In the genomic region with DNA sequence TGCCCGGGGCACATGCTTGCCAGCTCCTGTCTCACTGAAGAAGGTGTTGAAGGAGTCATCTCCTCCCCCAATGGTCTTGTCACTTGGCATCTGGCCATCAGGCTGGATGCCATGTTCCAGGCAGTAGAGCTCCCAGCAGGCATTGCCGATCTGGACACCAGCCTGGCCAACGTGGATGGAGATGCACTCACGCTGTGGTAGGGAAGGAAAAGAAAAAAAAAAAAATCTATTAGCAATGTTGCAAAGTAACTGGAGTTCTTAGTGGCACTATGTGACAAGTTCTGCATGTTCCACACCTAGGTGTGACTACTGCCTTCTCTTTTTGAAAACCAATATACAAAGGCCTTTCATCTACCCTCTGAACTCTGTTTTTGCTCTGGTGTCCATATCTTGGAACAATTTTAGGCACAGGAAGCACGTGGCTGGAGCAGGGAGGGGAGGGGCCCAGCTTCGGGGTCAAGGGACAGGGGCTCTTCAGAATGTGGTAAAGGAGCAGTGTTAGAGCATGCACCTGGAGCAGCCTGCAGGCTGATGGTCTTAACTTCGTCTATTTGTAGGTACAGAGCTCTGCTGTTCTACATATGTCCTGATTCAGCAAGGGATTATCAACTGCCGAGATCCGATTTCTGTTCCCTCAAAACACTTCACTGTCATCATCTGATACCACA, we compare ENCODE assay signal across 11 mouse cellular contexts. TPM values are rescaled to one million over a fixed set of nuclear protein-coding genes. Genes with fewer than 3 reads are reported as not detected.
DNase-seq lines count a peak whose midpoint lies in the region; ATAC-seq and TF ChIP-seq lines count a peak whose summit lies in the region.
"Not testable (repeated sequence)": the region's sequence is repeated elsewhere in the genome, so short reads cannot be mapped to it uniquely, and the experiment has no call there.
"Had no signal": no experiment of that assay in that cellular context is flagged by ENCODE, and none has a peak within 500 bp of the region (broad histone marks: within the 10 kb centered on the region; RNA-seq: fewer than 3 reads in every experiment).

No protein-coding gene starts in this region.

- TF ChIP-seq EP300 in ES-Bruce4 (IDR thresholded peaks at IDR 0.05; ENCODE audit: insufficient read depth, low read depth, low read length) = not testable (repeated sequence)

- H3K27me3 ChIP-seq in ES-Bruce4 (ENCODE audit: control insufficient read depth, insufficient read depth, low read length, poor library complexity, severe bottlenecking); embryonic facial prominence, embryonic 14.5 days (replicated peaks; ENCODE audit: control insufficient read depth, insufficient read depth, low read length); heart, embryonic 11.5 days (ENCODE audit: control insufficient read depth, insufficient read depth, low read length); intestine, embryonic 14.5 days (replicated peaks; ENCODE audit: control insufficient read depth, insufficient read depth, low read length); liver, adult 2 months (ENCODE audit: control insufficient read depth, insufficient read depth, low read length); midbrain, embryonic 13.5 days; stomach, embryonic 16.5 days (ENCODE audit: control insufficient read depth, insufficient read depth, low read length): not testable (repeated sequence)

- TF ChIP-seq POLR2A in ES-Bruce4 (IDR thresholded peaks at IDR 0.05; ENCODE audit: insufficient read depth, low read length); liver, adult 2 months (IDR thresholded peaks at IDR 0.05; ENCODE audit: extremely low read depth, insufficient read depth, low read length): not testable (repeated sequence)

- H3K9ac ChIP-seq in ES-Bruce4 (ENCODE audit: low read depth, poor library complexity, severe bottlenecking) = peak overlapping the region; percentile 93
- H3K9ac ChIP-seq in embryonic facial prominence, embryonic 14.5 days (ENCODE audit: low read depth, low read length) = peak overlapping the region; percentile 93
- H3K9ac ChIP-seq in heart, embryonic 11.5 days (ENCODE audit: low read depth, low read length) = peak overlapping the region; percentile 99
- H3K9ac ChIP-seq in intestine, embryonic 14.5 days (ENCODE audit: low read length) = peak overlapping the region; percentile 97
- peak overlapping the region; percentile 19; the same call in 1 of the 2 replicates for H3K9ac ChIP-seq in liver, adult 2 months (ENCODE audit: low read depth, low read length)
- H3K9ac ChIP-seq in midbrain, embryonic 13.5 days (replicated peaks) = peak overlapping the region; percentile 92
- peak overlapping the region; percentile 94 for H3K9ac ChIP-seq in stomach, embryonic 16.5 days (ENCODE audit: low read length)

- peak overlapping the region; percentile 98 for H3K4me2 ChIP-seq in embryonic facial prominence, embryonic 14.5 days (ENCODE audit: low read depth, low read length)
- peak overlapping the region; percentile 98 for H3K4me2 ChIP-seq in heart, embryonic 11.5 days
- H3K4me2 ChIP-seq in intestine, embryonic 14.5 days (ENCODE audit: low read length) = peak overlapping the region; percentile 99
- H3K4me2 ChIP-seq in midbrain, embryonic 13.5 days (replicated peaks) = peak overlapping the region; percentile 99
- H3K4me2 ChIP-seq in stomach, embryonic 16.5 days (ENCODE audit: low read depth, low read length) = peak overlapping the region; percentile 98

- peak; percentile 69 for DNase-seq in cerebellum, adult 11-12 months
- DNase-seq in embryonic facial prominence, embryonic 14.5 days (ENCODE audit: low spot score); intestine, embryonic 14.5 days (ENCODE audit: low spot score); liver, adult 2 months (ENCODE audit: extremely low read depth, low read depth, low spot score): not testable (repeated sequence)

- H3K27ac ChIP-seq in ES-Bruce4 (ENCODE audit: insufficient read depth, low read length) = peak overlapping the region; percentile 64
- peak overlapping the region; percentile 98 for H3K27ac ChIP-seq in embryonic facial prominence, embryonic 14.5 days (replicated peaks; ENCODE audit: low read depth, low read length)
- H3K27ac ChIP-seq in heart, embryonic 11.5 days (ENCODE audit: low read depth, low read length) = peak overlapping the region; percentile 99
- H3K27ac ChIP-seq in intestine, embryonic 14.5 days (ENCODE audit: low read depth) = peak overlapping the region; percentile 96
- not testable (repeated sequence) for H3K27ac ChIP-seq in liver, adult 2 months (replicated peaks; ENCODE audit: insufficient read depth, low read depth, low read length)
- peak overlapping the region; percentile 99 for H3K27ac ChIP-seq in midbrain, embryonic 13.5 days
- H3K27ac ChIP-seq in stomach, embryonic 16.5 days (ENCODE audit: low read length) = peak overlapping the region; percentile 99

- not testable (repeated sequence) for ATAC-seq in embryonic facial prominence, embryonic 14.5 days (ENCODE audit: low read depth); heart, embryonic 11.5 days (replicated peaks; ENCODE audit: insufficient number of reproducible peaks, low FRiP score, low TSS enrichment); midbrain, embryonic 13.5 days; stomach, embryonic 16.5 days (ENCODE audit: insufficient read depth, low FRiP score)
- ATAC-seq in intestine, embryonic 14.5 days (replicated peaks; ENCODE audit: low FRiP score, low TSS enrichment, low read depth) = 0 out of 2 replicates have a peak, but pooled peaks have one; percentile 4

- peak overlapping the region; percentile 86 for H3K4me3 ChIP-seq in ES-Bruce4 (ENCODE audit: low read depth, low read length)
- peak overlapping the region; percentile 77 for H3K4me3 ChIP-seq in embryonic facial prominence, embryonic 14.5 days (ENCODE audit: low read depth, low read length)
- peak overlapping the region; percentile 84 for H3K4me3 ChIP-seq in heart, embryonic 11.5 days (ENCODE audit: low read depth, low read length)
- peak overlapping the region; percentile 54 for H3K4me3 ChIP-seq in intestine, embryonic 14.5 days (ENCODE audit: low read depth, low read length)
- H3K4me3 ChIP-seq in liver, adult 2 months (ENCODE audit: insufficient read depth, low read depth, low read length) = peak overlapping the region; percentile 79; the same call in 1 of the 2 replicates
- peak overlapping the region; percentile 78 for H3K4me3 ChIP-seq in midbrain, embryonic 13.5 days (replicated peaks)
- peak overlapping the region; percentile 81 for H3K4me3 ChIP-seq in stomach, embryonic 16.5 days (replicated peaks; ENCODE audit: low read length)

- H3K9me3 ChIP-seq in ES-Bruce4 (replicated peaks; ENCODE audit: control insufficient read depth, insufficient read depth, low read length, poor library complexity, severe bottlenecking); embryonic facial prominence, embryonic 14.5 days (ENCODE audit: control insufficient read depth, low read length); heart, embryonic 11.5 days (replicated peaks; ENCODE audit: control insufficient read depth, low read length); intestine, embryonic 14.5 days (ENCODE audit: control insufficient read depth, low read length); midbrain, embryonic 13.5 days; stomach, embryonic 16.5 days (replicated peaks; ENCODE audit: control insufficient read depth, low read length): not testable (repeated sequence)

- H3K4me1 ChIP-seq in ES-Bruce4 (ENCODE audit: control insufficient read depth, insufficient read depth, low read length); embryonic facial prominence, embryonic 14.5 days (ENCODE audit: control insufficient read depth, insufficient read depth, low read length); heart, embryonic 11.5 days (ENCODE audit: control insufficient read depth, insufficient read depth, low read length); liver, adult 2 months (ENCODE audit: control insufficient read depth, insufficient read depth, low read length); stomach, embryonic 16.5 days (ENCODE audit: control insufficient read depth, insufficient read depth, low read length): not testable (repeated sequence)
- H3K4me1 ChIP-seq in intestine, embryonic 14.5 days (replicated peaks; ENCODE audit: control insufficient read depth, insufficient read depth, low read length) = peaks cover 14% of the 10 kb centered on the region
- peaks cover 34% of the 10 kb centered on the region for H3K4me1 ChIP-seq in midbrain, embryonic 13.5 days (replicated peaks)

- 12% methylated on average over 8 of the region's 9 CpGs for WGBS in embryonic facial prominence, embryonic 14.5 days
- 12% methylated on average over 8 of the region's 9 CpGs for WGBS in heart, embryonic 11.5 days (ENCODE audit: insufficient replicate concordance)
- 13% methylated on average over 8 of the region's 9 CpGs for WGBS in intestine, embryonic 14.5 days
- WGBS in liver, adult 2 months = 1% methylated on average over 8 of the region's 9 CpGs
- 19% methylated on average over 8 of the region's 9 CpGs for WGBS in midbrain, embryonic 13.5 days
- WGBS in stomach, embryonic 16.5 days = 8% methylated on average over 8 of the region's 9 CpGs

- not testable (repeated sequence) for TF ChIP-seq CTCF in ES-Bruce4 (IDR thresholded peaks at IDR 0.05; ENCODE audit: low read depth, low read length); liver, adult 2 months (IDR thresholded peaks at IDR 0.05; ENCODE audit: low read depth, low read length)

- not testable (repeated sequence) for H3K79me2 ChIP-seq in liver, adult 2 months (ENCODE audit: control insufficient read depth, insufficient read depth, low read length)

- peaks cover 17% of the 10 kb centered on the region for H3K36me3 ChIP-seq in ES-Bruce4 (ENCODE audit: control insufficient read depth, insufficient read depth, low read length, poor library complexity, severe bottlenecking)
- not testable (repeated sequence) for H3K36me3 ChIP-seq in embryonic facial prominence, embryonic 14.5 days (ENCODE audit: control insufficient read depth, insufficient read depth, low read length); heart, embryonic 11.5 days (ENCODE audit: control insufficient read depth, insufficient read depth, low read length); liver, adult 2 months (ENCODE audit: control insufficient read depth, insufficient read depth, low read length); midbrain, embryonic 13.5 days; stomach, embryonic 16.5 days (ENCODE audit: control insufficient read depth, insufficient read depth, low read length)
- peaks cover 14% of the 10 kb centered on the region for H3K36me3 ChIP-seq in intestine, embryonic 14.5 days (ENCODE audit: control insufficient read depth, insufficient read depth, low read length)

RNA-seq across cellular contexts. Expression of gene Tuba1b, which starts 1.2 kb away (rescaled TPM):
- 3,464 and 4,107 TPM in 2 replicates for polyA plus RNA-seq in ES-Bruce4 (2011; ENCODE audit: insufficient read depth, insufficient read length, low read depth, missing spikeins)
- polyA plus RNA-seq in embryonic facial prominence, embryonic 14.5 days (2014; fragmentation: Nextera tagmentation; extraction: Ambion mirVana) = 1,523 and 1,643 TPM in 2 replicates
- polyA plus RNA-seq in heart, embryonic 11.5 days (2014; fragmentation: Nextera tagmentation; extraction: Ambion mirVana) = 1,819 and 1,826 TPM in 2 replicates
- polyA plus RNA-seq in intestine, embryonic 14.5 days (2014; fragmentation: Nextera tagmentation; extraction: Ambion mirVana) = 1,667 and 1,776 TPM in 2 replicates
- total RNA-seq in liver, adult 2 months (2014; rRNA removed) = 49.9 and 99.4 TPM in 2 replicates
- 151 and 183 TPM in 2 replicates for polyA plus RNA-seq in liver, adult 2 months (2012; rRNA removed)
- polyA plus RNA-seq in midbrain, embryonic 13.5 days (2015; fragmentation: Nextera tagmentation; extraction: Ambion mirVana) = 1,161 and 1,231 TPM in 2 replicates
- polyA plus RNA-seq in stomach, embryonic 16.5 days (2015; fragmentation: Nextera tagmentation; extraction: Ambion mirVana) = 1,202 and 1,296 TPM in 2 replicates

RNA-seq across cellular contexts. Expression of gene Lmbr1l, which starts 15.1 kb away (rescaled TPM):
- polyA plus RNA-seq in ES-Bruce4 (2011; ENCODE audit: insufficient read depth, insufficient read length, low read depth, missing spikeins) = 30.9 and 33.4 TPM in 2 replicates
- 3.9 and 4.3 TPM in 2 replicates for polyA plus RNA-seq in embryonic facial prominence, embryonic 14.5 days (2014; fragmentation: Nextera tagmentation; extraction: Ambion mirVana)
- 4.0 and 5.7 TPM in 2 replicates for polyA plus RNA-seq in heart, embryonic 11.5 days (2014; fragmentation: Nextera tagmentation; extraction: Ambion mirVana)
- 4.1 and 5.5 TPM in 2 replicates for polyA plus RNA-seq in intestine, embryonic 14.5 days (2014; fragmentation: Nextera tagmentation; extraction: Ambion mirVana)
- 24.3 and 28.8 TPM in 2 replicates for total RNA-seq in liver, adult 2 months (2014; rRNA removed)
- polyA plus RNA-seq in liver, adult 2 months (2012; rRNA removed) = 21.3 and 32.4 TPM in 2 replicates
- 40.7 and 50.1 TPM in 2 replicates for polyA plus RNA-seq in midbrain, embryonic 13.5 days (2015; fragmentation: Nextera tagmentation; extraction: Ambion mirVana)
- polyA plus RNA-seq in stomach, embryonic 16.5 days (2015; fragmentation: Nextera tagmentation; extraction: Ambion mirVana) = 14.8 and 18.3 TPM in 2 replicates

RNA-seq across cellular contexts. Expression of gene Gm49450, which starts 20.2 kb away (rescaled TPM):
- polyA plus RNA-seq in ES-Bruce4 (2011; ENCODE audit: insufficient read depth, insufficient read length, low read depth, missing spikeins) = not detected in 2 replicates
- polyA plus RNA-seq in embryonic facial prominence, embryonic 14.5 days (2014; fragmentation: Nextera tagmentation; extraction: Ambion mirVana) = not detected in 2 replicates
- not detected in 2 replicates for polyA plus RNA-seq in heart, embryonic 11.5 days (2014; fragmentation: Nextera tagmentation; extraction: Ambion mirVana)
- not detected in 2 replicates for polyA plus RNA-seq in intestine, embryonic 14.5 days (2014; fragmentation: Nextera tagmentation; extraction: Ambion mirVana)
- not detected in 2 replicates for total RNA-seq in liver, adult 2 months (2014; rRNA removed)
- 2.9 and 3.1 TPM in 2 replicates for polyA plus RNA-seq in liver, adult 2 months (2012; rRNA removed)
- not detected in 2 replicates for polyA plus RNA-seq in midbrain, embryonic 13.5 days (2015; fragmentation: Nextera tagmentation; extraction: Ambion mirVana)
- polyA plus RNA-seq in stomach, embryonic 16.5 days (2015; fragmentation: Nextera tagmentation; extraction: Ambion mirVana) = not detected in 2 replicates
- total RNA-seq: layer of hippocampus, postnatal 36 days had no signal
- polyA plus RNA-seq: Patski had no signal

RNA-seq across cellular contexts. Expression of gene Tuba1a, which starts 20.4 kb away (rescaled TPM):
- 700 and 767 TPM in 2 replicates for polyA plus RNA-seq in ES-Bruce4 (2011; ENCODE audit: insufficient read depth, insufficient read length, low read depth, missing spikeins)
- polyA plus RNA-seq in embryonic facial prominence, embryonic 14.5 days (2014; fragmentation: Nextera tagmentation; extraction: Ambion mirVana) = 1,836 and 1,958 TPM in 2 replicates
- 1,237 and 1,376 TPM in 2 replicates for polyA plus RNA-seq in heart, embryonic 11.5 days (2014; fragmentation: Nextera tagmentation; extraction: Ambion mirVana)
- 1,282 and 1,437 TPM in 2 replicates for polyA plus RNA-seq in intestine, embryonic 14.5 days (2014; fragmentation: Nextera tagmentation; extraction: Ambion mirVana)
- total RNA-seq in liver, adult 2 months (2014; rRNA removed) = 8.4 and 12.9 TPM in 2 replicates
- 10.7 and 13.7 TPM in 2 replicates for polyA plus RNA-seq in liver, adult 2 months (2012; rRNA removed)
- 15,883 and 15,999 TPM in 2 replicates for polyA plus RNA-seq in midbrain, embryonic 13.5 days (2015; fragmentation: Nextera tagmentation; extraction: Ambion mirVana)
- polyA plus RNA-seq in stomach, embryonic 16.5 days (2015; fragmentation: Nextera tagmentation; extraction: Ambion mirVana) = 1,001 and 1,036 TPM in 2 replicates

RNA-seq across cellular contexts. Expression of gene Dhh, which starts 34.8 kb away (rescaled TPM):
- 0.40 and 0.78 TPM in 2 replicates for polyA plus RNA-seq in ES-Bruce4 (2011; ENCODE audit: insufficient read depth, insufficient read length, low read depth, missing spikeins)
- 2.0 and 3.1 TPM in 2 replicates for polyA plus RNA-seq in embryonic facial prominence, embryonic 14.5 days (2014; fragmentation: Nextera tagmentation; extraction: Ambion mirVana)
- polyA plus RNA-seq in heart, embryonic 11.5 days (2014; fragmentation: Nextera tagmentation; extraction: Ambion mirVana) = 2.5 and 5.0 TPM in 2 replicates
- polyA plus RNA-seq in intestine, embryonic 14.5 days (2014; fragmentation: Nextera tagmentation; extraction: Ambion mirVana) = 0.62 and 1.0 TPM in 2 replicates
- total RNA-seq in liver, adult 2 months (2014; rRNA removed) = under 0.01 and 0.13 TPM in 2 replicates
- polyA plus RNA-seq in liver, adult 2 months (2012; rRNA removed) = 0.18 and 0.45 TPM in 2 replicates
- polyA plus RNA-seq in midbrain, embryonic 13.5 days (2015; fragmentation: Nextera tagmentation; extraction: Ambion mirVana) = 0.48 and 0.82 TPM in 2 replicates
- polyA plus RNA-seq in stomach, embryonic 16.5 days (2015; fragmentation: Nextera tagmentation; extraction: Ambion mirVana) = 0.84 and 1.1 TPM in 2 replicates
- total RNA-seq: megakaryocyte, adult 5-6 weeks had no signal
- polyA plus RNA-seq: Patski had no signal

Comparison
In these comparisons a context has a peak if more than half of its experiments do, and no peak if none do; other contexts are left out.
1. H3K9ac ChIP-seq: peak in every context shown above with its lines; median percentile 99 in heart, embryonic 11.5 days; 97 in intestine, embryonic 14.5 days; 94 in stomach, embryonic 16.5 days; 93 in ES-Bruce4; 93 in embryonic facial prominence, embryonic 14.5 days; 92 in midbrain, embryonic 13.5 days; 19 in liver, adult 2 months.